Mouse (Mus musculus) erythroblast, embryonic 14.5 days (primary cell): Measurements from ENCODE around the gene Eng.

Source experiments
- GATA1 ChIP-seq: IDR thresholded peaks from 2 replicates; pipeline ENCODE4 v1.6.1; 2012; ENCODE audit warnings: low read length, inconsistent platforms, mixed read lengths
- TAL1 ChIP-seq: IDR thresholded peaks from 3 replicates; pipeline ENCODE4 v1.6.1; 2012; ENCODE audit warnings: low read length, inconsistent platforms, mixed read lengths

DNA sequence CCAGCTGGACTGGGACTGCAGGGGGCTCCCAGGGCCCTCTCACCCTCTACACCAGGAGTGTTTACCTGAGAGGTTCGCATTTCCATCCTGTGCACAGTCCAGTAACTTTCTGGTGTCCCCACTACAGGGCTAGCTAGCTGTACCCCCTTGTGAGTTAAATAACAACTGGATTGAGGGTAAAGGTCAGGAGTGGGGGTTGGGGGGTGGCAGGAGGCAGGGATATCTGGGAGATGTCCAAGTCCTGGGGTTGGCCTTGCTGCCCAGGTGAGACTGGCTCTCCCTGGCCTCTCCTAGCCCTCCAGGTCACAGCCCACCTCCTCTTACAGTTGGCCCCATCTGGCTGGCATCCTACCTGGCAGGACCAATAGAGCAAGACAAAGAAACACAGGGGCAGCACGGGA, 57.6 kb downstream of the Eng start, which contains the start of gene Fpgs:
- TF ChIP-seq TAL1, result no peak
- no peak for TF ChIP-seq GATA1
